Mouse (Mus musculus): ENCODE measurements around the gene Stx8. TPM values are rescaled to one million over a fixed set of nuclear protein-coding genes. Genes with fewer than 3 reads are reported as not detected.

The Stx8 gene
- total RNA-seq, 4 experiments from 2014 or later, result 30.2 to 39.8 (median 35.9) TPM

- peak in 1 of 2 experiments; percentile 29 for DNase-seq (ENCODE audit: low spot score in 2 of 2)
These were observed 9.3 kb downstream of the Stx8 start for GRCm38 (mm10) chr11:67975252-67975651.

DNA sequence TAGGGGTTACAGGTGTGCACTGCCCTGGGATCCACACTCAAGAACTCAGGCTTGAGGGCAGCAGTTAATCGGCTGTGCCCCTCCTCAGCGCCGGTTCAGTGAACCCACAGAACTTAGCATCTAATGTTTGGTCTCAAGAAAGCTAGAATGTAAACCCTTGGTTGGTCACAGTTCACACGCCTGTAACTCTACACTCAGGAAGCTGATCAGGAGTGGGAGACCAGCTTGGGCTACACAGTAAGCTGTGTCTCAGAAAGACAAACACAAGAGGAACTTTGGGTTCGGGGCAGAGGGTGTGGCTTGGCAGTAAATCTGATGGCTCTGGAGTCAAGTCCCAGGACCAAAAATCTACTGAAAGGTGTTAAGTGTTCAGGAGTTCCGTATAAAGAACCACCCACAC is 17.6 kb downstream of the Stx8 start:
- no peak for DNase-seq (ENCODE audit: low spot score in 2 of 2)

- peak in 1 of 2 experiments; percentile 17 for DNase-seq (ENCODE audit: low spot score in 2 of 2)
These were observed 25.2 kb downstream of the Stx8 start for GRCm38 (mm10) chr11:67991240-67991639.

GRCm38 (mm10) chr11:67995965-67996364 is 30.0 kb downstream of the Stx8 start:
- no peak for DNase-seq (ENCODE audit: low spot score in 2 of 2)

GRCm38 (mm10) chr11:67998905-67999304 is 32.9 kb downstream of the Stx8 start:
- DNase-seq (ENCODE audit: low spot score in 2 of 2), result peak in 1 of 2 experiments; percentile 12

- no peak for DNase-seq (ENCODE audit: low spot score in 2 of 2)
These were observed 33.6 kb downstream of the Stx8 start for GRCm38 (mm10) chr11:67999629-68000028.

DNA sequence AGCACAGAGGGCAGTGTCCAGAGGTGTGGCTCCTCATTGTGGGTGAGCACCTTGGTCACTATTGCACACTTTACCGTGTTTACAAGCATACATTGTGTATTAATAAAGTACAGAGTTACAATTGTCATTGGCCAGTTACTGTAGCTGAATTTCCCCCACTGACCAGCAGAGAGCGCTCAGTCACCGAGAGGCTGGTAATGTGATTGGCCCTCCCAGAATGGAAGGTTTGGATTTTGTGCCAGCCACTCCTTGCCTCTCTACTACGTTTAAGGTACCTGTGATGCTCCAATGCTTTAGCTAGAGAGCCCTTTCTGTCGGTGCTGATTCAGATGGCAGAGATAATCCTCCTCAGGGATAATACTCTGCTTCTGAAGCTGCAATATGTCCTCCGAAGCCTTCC is 38.2 kb downstream of the Stx8 start:
- peak; percentile 44 to 76 for DNase-seq (ENCODE audit: low spot score in 2 of 2)

GRCm38 (mm10) chr11:68006216-68006789 is 40.3 kb downstream of the Stx8 start:
- DNase-seq (ENCODE audit: low spot score in 2 of 2), result no peak

- no peak for DNase-seq (ENCODE audit: low spot score in 2 of 2)
These were observed 41.7 kb downstream of the Stx8 start for GRCm38 (mm10) chr11:68007645-68008044.

DNA sequence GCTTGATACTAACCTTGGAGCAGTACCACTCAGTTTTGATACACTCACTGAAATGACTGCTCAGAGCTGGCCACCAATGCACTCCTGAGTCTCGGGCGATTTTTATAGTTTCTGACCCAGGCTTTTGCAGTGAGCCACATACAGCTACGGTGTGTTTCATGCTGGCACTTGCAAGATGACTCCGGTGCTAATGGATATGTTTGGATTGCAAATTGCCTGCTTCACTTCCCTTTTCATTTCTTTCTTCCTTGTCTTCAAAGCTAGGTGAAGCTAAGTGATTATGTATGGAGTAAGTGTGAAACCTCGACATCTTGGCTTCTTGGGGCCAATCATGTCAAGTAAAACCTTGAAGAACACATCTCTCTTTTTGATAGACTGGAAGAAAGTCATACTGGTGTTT is 43.4 kb downstream of the Stx8 start:
- no peak for DNase-seq (ENCODE audit: low spot score in 2 of 2)

DNA sequence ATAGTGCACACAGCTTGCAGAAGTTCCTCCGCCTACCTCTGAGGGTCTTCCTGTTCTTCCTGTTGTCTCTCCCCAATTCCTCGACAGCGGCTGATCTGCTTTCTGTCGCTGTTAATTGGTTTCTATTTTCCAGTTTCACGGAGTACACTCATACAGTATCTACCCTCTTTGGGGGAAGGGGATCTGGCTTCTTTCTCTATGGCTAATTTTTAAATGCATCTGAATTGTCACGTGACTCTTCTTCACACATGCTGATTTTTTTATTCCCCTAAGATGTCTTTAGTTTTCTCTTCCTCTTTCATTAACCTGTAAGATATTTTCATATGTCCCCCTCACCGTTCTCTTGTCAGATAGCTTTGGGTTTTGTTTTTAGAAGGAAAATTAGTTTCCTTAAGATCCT is 46.2 kb downstream of the Stx8 start:
- no peak for DNase-seq (ENCODE audit: low spot score in 2 of 2)

GRCm38 (mm10) chr11:68018191-68018590 is 52.2 kb downstream of the Stx8 start:
- DNase-seq (ENCODE audit: low spot score in 2 of 2), result no peak

DNA sequence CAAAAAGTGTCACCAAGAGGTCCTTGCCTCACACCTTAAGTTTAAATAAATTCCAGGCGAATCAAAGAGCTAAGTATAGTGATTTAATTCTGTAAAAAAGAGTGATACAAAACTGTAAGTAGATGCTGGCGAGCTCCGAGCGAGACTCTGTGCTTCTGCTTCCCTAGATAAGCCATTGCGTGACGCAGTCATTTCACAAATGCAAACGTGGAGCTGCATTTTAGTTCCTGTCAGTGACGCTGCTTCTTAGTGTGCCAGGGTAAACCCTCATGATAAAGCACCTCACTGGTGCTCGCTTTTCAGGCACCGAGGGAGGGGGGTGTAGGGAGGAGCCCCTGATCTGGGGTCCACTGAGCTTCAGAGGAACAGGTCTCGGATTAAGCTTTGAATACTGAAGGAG is 53.2 kb downstream of the Stx8 start:
- DNase-seq (ENCODE audit: low spot score in 2 of 2), result no peak

GRCm38 (mm10) chr11:68021976-68022375 is 56.0 kb downstream of the Stx8 start:
- no peak for DNase-seq (ENCODE audit: low spot score in 2 of 2)

GRCm38 (mm10) chr11:68022895-68023294 is 56.9 kb downstream of the Stx8 start:
- no peak for DNase-seq (ENCODE audit: low spot score in 2 of 2)

DNA sequence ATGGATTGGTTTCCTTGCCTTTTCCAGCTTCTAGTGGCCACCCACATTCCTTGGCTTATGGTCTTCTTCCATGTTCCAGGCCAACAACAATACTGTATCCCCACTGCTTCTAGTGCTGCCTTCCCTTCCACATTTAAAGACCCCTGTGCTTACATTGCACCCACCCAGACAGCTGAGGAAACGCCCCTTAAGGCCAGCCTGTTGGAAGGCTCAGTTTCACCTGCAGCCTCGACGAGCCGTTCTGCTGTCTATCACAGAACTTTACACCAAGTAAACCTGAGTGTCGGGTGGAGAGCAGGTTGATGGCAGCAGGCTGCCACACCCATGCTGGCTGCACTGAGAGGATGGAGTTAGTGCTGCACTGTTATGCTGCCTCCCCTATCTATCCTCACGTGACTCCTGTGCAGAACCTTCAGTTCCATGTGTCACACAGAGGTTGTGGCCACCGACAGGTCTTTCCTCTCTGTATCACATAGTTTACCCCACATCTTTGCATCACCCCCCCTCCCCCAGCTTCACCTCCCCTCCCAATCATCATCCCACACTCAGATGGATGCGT is 57.9 kb downstream of the Stx8 start:
- DNase-seq (ENCODE audit: low spot score in 2 of 2), result no peak

DNA sequence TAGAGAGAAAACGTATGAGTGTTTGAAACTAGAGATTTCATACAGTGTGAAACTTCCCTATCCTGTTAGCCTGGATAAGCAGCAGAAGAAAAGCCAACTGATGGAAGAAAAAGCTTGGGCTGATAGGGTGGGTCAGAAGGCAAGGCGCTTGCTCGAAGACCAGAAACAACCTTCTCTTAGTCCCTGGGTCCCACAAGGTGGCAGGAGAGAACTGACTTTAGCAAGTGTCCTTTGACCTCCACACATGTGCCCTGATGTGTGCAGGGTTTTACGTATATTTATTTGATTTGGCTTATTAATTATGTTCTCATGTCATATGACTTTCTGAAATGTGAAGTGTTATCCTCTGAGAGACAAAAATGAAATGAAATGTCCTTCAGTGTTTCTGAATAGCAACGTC is 60.6 kb downstream of the Stx8 start:
- DNase-seq (ENCODE audit: low spot score in 2 of 2), result no peak

DNA sequence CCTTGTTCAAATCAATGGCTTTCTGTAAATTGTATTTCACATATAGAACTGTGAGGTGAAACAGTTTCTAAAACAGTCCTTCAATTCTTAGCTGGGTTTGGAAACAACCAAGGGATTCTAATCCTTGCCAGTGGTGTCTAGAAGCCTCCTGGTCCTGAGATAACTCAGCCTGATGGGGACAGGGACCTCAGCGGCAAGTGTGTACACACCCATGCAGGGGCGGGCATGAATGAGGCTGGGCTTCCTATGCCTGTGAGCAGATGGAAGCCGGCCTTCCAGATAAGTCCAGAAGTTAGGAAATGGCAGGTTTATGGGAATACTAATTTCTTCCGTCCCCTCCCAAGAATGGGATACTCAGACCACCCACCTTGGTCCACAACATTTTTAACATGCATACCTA is 63.1 kb downstream of the Stx8 start:
- DNase-seq (ENCODE audit: low spot score in 2 of 2), result no peak

GRCm38 (mm10) chr11:68029871-68030270 is 63.9 kb downstream of the Stx8 start:
- DNase-seq (ENCODE audit: low spot score in 2 of 2), result no peak

- DNase-seq (ENCODE audit: low spot score in 2 of 2), result peak; percentile 61 to 70
These were observed 64.8 kb downstream of the Stx8 start for GRCm38 (mm10) chr11:68030771-68031170.

DNA sequence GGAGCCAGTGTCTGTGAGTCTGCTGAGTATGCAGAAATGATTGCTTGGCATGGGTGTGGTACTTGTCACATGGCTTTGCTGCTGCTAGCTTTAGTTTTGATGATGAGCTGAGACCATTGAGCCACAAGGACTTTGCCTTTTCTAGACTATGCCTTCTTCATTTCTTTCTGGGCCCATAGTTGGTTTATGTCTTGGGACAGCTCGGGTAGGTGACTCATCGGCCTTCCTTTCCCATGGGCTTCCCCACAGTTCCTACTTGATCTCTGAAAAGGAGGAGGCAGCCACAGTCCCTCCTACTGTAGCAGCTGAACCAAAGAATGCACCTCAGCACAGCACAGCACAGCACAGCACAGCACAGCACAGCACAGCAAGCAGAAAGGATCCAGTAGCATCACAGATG is 66.5 kb downstream of the Stx8 start:
- no peak for DNase-seq (ENCODE audit: low spot score in 2 of 2)

DNA sequence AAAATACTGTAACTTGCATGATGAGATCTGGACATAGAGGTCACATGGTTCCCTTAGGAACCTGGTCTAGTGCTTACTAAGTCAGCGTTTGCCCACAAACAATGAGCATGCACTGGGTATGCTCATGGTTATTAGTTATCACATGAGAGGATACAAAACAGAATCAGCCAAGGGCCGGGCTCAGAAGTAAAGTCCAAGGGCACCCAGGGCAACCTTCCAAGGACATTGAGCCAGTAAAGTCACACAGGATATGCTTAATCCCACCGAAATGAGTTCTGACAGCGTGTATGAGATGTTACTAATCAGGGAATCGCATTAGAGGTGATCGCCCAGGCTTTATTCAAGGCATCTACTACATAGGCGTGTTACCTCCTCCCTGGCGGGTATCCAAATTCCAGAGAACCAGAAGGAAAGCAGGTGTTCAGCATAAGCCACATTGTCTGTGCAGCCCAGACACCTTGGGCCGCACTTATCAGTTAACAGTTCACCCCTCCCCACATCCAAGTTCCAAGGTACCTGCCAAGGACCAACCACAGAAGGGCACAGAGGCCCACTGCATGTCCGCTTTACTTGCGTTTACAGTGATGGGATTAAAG is 67.4 kb downstream of the Stx8 start:
- no peak for DNase-seq (ENCODE audit: low spot score in 2 of 2)

DNA sequence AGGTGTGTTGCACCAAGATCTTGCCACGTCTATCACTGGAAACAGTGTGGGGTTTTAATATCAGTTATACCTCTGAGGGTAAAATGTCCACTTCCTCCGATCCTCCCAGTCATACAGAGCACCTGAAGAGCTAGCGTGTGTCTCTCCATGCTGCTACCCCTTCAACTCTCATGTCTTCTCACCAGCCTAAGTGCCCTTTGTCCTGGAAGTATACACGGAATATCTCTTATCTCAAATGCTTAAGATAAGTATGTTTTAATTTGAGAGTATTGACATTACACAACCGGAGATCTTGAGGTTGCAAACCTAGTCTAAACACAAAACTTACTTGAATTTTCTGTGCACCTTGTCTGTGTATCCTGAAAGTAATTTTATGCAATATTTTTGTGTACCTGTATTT is 68.4 kb downstream of the Stx8 start:
- DNase-seq (ENCODE audit: low spot score in 2 of 2), result no peak

Data from layer of hippocampus, adult 8-10 months (tissue).